Mouse (Mus musculus) c-Kit-positive CD71-positive TER-119-positive erythroid progenitor cells, embryonic 14.5 days (primary cell): ENCODE data around the gene Chd8.
"Not testable (repeated sequence)": the region's sequence is repeated elsewhere in the genome, so short reads cannot be mapped to it uniquely, and the experiment has no call there.

Experiments used
- DNase-seq: peaks from one replicate; pipeline ENCODE4 v3.0.0-alpha.2; 2013; ENCODE audit warnings: low spot score

The Chd8 gene

GRCm38 (mm10) chr14:52257484-52258213, at the start of gene Chd8:
TSS of gene Chd8 (minus strand) at chr14:52257780.
- DNase-seq = peak; percentile 95

- DNase-seq = peak; percentile 65
These were observed 48.5 kb upstream of the Chd8 start for GRCm38 (mm10) chr14:52306100-52306499.

DNA sequence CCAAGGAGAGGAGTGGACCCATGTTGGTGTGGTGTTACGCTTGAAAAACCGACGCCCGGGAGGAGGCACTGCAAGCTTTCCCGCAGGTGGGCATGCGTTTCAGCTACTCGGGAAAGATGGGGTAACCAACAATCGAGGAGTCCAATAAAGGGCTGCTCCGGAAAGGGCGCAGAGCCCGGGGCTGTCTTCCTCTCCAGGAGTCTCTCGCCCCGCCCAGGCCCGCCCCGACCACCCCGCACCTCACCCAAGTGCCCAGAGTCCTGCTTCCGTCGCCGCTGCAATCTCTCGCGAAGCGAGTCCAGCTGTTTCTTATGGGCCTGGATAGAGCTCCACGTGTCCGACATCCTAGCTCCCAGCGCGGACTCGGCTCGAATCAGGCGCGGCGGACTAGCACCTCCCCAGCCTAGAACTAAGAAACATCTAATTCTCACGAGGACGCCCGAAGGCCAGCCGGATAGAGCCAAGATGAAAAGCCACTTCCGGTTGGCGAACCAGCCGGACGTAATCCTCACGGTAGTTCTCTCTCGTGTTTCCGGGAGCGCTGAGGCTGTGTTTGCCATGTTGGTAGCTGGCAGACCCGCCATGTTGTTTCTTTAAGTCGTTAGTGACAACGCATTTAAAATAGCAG, 47.2 kb upstream of the Chd8 start, which contains the start of gene Mettl3:
Gene Mettl3, minus strand, starts transcription at position 485 of the 628 bp plus-strand sequence.
- peak; percentile 89 for DNase-seq

DNA sequence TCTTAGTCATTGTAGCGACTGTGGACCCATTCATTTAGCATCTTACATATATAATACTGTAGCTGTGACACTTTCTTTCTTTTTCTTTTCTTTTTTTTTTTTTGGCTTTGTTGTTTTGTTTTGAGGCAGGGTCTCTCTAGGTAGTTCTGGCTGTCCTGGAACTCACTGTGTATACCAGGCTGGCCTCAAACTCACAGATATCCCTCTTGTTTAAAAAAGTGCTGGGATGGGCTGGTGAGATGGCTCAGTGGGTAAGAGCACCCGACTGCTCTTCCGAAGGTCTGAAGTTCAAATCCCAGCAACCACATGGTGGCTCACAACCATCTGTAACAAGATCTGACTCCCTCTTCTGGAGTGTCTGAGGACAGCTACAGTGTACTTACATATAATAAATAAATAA, 45.9 kb upstream of the Chd8 start:
- not testable (repeated sequence) for DNase-seq

- no peak for DNase-seq
These were observed 38.1 kb upstream of the Chd8 start for GRCm38 (mm10) chr14:52295558-52296264.

GRCm38 (mm10) chr14:52284191-52284590, 26.6 kb upstream of the Chd8 start:
- no peak for DNase-seq

- no peak for DNase-seq
These were observed 26.0 kb upstream of the Chd8 start for GRCm38 (mm10) chr14:52283629-52284028.

- DNase-seq = no peak
These were observed 22.2 kb upstream of the Chd8 start for GRCm38 (mm10) chr14:52279747-52280120.

DNA sequence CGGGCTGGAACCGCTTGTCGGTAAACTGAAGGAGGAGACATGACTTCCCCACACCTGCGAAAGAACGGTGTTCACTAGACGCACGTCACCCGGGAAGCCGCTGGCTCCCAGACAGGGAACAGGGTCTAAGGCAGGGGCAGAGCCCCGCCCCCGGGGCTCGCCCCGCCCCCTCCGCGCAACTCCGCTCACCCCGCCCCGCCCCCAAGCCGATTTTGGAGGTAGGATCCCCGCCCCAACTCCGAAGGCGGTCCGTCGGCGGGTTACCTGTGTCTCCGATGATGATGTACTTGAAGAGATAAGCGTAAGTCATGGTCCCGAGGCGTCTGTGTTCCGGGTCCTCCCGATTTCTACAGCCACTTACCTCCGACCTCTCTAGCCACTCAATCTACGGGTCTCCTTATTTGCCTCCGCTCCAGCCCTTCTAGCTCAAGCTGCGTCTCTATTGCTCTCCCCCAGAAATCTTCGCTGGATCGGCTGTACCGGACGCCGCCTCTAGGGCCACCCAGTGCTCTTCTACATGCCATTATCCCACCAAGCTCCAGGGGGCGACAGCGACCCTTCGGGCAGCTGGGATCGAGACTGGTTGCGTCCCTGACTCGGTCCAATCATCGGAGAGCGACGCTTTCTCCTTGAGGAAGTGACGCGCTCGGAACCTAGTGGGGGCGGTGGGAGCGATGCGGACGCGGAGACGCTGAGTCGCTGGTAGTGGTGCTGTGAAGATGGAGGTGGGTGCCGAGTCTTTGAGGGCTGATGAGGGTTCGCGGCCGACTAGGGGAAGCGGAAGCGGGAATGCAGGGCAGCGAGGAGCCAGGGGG, 21.6 kb upstream of the Chd8 start, which contains the start of the genes Tox4 and Rab2b:
Gene Tox4, plus strand, starts transcription at position 215 of the 815 bp plus-strand sequence.
Gene Rab2b, minus strand, starts transcription at position 614 of the 815 bp plus-strand sequence.
- DNase-seq = peak; percentile 99

DNA sequence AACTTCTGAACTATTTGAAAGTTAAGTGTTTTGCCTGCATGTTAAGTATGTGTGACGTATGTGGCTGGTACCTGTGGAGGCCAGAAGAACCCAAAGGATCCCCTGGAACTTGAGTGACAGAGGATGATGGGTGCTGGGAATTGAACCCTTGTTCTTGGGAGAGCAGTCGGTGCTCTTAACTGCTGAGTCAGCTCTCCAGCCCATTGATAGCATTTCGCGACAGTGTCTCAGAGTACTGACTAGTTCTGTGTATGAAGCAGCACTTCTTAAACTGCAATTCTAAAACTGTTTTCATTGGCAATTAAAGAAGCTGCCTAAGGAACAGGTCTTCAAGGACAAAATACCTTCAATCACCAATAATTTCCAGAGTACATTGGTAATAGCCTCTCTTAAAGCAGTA, 19.6 kb upstream of the Chd8 start:
- DNase-seq = no peak

DNA sequence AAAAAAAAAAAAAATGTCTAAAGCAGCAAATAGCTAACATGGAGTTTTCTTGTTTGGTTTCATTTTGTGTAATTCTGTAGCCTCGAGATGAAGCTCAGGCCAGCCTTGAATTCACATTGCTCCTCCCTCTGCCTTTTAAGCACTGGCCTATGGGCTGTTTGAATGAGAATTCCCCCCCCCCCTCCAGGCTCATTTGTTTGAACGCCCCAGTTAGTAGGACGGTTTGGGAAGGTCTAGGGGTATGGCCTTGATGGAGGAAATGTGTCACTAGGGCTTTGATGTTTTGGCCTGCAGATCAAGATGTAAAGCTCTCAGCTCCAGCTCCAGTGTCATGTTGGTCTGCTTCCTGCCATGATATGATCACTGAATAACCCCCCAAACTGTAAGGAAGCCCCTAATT, 15.2 kb upstream of the Chd8 start:
- DNase-seq = no peak

GRCm38 (mm10) chr14:52256311-52257175, 1.0 kb downstream of the Chd8 start:
- DNase-seq = peak; percentile 49

DNA sequence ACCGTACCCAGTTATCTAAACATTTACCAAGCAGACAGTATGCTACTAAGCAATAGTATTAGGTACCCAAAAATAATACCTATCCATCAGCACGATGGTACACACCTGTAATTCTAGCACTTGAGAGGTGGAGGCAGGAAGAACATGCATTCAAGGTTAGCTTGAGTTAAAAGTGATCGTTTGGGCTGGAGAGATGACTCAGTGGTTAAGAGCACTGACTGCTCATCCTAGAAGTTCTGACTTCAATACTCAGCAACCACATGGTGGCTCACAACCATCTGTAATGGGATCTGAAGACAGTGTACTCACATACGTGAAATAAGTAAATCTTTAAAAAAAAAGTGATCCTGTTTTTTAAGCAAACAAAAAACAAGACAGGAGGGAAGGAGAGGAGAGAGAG, 11.5 kb downstream of the Chd8 start:
- no peak for DNase-seq

- no peak for DNase-seq
These were observed 12.9 kb downstream of the Chd8 start for GRCm38 (mm10) chr14:52244690-52245042.

GRCm38 (mm10) chr14:52244041-52244689, 13.4 kb downstream of the Chd8 start:
- DNase-seq = peak; percentile 100

DNA sequence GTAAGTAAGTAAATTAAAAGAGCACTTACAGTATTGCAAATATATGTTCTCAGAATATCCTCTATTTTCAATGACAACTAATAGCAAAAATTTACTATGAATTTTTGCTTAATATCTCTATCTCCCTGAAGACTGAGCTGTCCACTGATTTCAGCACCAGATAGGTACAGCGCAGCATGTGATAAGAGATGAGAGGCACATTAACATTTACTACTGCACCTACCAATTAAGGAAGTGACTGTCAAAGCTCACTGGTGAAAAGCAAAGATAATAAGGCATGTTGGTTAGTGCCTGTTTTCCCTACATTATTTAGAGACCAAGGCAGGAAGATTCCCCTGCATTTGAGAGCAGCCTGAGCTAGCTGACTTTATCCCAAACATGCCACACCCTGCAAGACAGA, 21.4 kb downstream of the Chd8 start:
- no peak for DNase-seq

GRCm38 (mm10) chr14:52235165-52235564, 22.4 kb downstream of the Chd8 start:
- no peak for DNase-seq

- no peak for DNase-seq
These were observed 25.3 kb downstream of the Chd8 start for GRCm38 (mm10) chr14:52232249-52232648.

- DNase-seq = no peak
These were observed 31.6 kb downstream of the Chd8 start for GRCm38 (mm10) chr14:52225972-52226371.

- DNase-seq = no peak
These were observed 40.3 kb downstream of the Chd8 start for GRCm38 (mm10) chr14:52217261-52217660.

DNA sequence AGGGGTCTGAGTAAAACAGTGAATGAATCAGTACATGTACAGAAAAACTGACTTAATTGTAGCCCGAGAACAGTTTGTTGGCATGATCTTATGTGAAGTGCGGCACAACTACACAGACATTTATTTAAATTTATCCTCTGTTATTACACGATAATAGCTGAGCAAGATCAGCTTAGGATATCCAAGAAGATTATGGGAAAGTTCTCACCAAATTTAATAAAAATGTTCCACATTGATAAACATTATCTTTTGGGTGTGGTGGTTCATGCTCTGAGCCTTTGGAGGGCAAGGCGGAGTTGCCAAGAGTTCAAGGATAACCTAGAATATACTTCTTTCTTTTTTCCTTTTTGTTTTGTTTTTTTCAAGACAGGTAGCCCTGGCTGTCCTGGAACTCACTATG, 58.2 kb downstream of the Chd8 start:
- peak; percentile 57 for DNase-seq
